Mouse (Mus musculus): ENCODE measurements around the gene Tlx1. TPM values are rescaled to one million over a fixed set of nuclear protein-coding genes. Genes with fewer than 3 reads are reported as not detected.

Tlx1 gene
- polyA plus RNA-seq, 1 experiment from 2014 or later: 0.29 TPM

DNA sequence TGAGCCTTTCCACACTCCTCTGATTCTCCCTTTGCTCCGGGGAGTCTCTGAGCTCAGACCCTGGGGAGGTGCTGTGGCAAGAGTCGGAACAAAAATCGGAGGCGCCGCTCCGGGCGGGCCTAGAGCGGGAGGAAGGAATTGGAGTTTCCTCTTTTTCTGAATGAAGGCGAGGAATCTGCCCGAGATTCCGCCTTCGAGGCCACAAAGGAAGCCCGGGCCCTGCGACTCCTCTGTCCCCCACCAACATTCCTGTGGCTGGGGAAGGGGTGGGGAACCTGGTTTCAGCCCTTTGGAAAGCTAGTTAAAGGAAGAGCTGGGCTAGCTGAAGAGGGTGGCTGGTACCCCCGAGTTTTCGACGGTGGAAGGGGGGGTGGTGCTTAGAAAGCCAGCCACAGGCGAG, 4.0 kb downstream of the Tlx1 start:
- DNase-seq (ENCODE audit: low spot score) (no peak), ATAC-seq (ENCODE audit: insufficient read depth, low FRiP score, low TSS enrichment) (no peak)
- Histone ChIP-seq H3K27me3 (ENCODE audit: control insufficient read depth, insufficient read depth, low read length) (peaks cover 100% of the 10 kb centered on the region), H3K9ac (ENCODE audit: low read length) (no peak overlapping the region), H3K36me3 (ENCODE audit: control insufficient read depth, insufficient read depth, low read length) (no peaks in the 10 kb centered on the region), H3K9me3 (ENCODE audit: control insufficient read depth, low read length) (no peaks in the 10 kb centered on the region), H3K27ac (ENCODE audit: low read depth, low read length) (no peak overlapping the region), H3K4me2 (ENCODE audit: low read depth) (no peak overlapping the region), H3K4me3 (ENCODE audit: low read depth, low read length) (no peak overlapping the region), H3K4me1 (ENCODE audit: control insufficient read depth, insufficient read depth, low read length) (peaks cover 12% of the 10 kb centered on the region)
- under 1% methylated on average over 18 of the region's 18 CpGs for WGBS

DNA sequence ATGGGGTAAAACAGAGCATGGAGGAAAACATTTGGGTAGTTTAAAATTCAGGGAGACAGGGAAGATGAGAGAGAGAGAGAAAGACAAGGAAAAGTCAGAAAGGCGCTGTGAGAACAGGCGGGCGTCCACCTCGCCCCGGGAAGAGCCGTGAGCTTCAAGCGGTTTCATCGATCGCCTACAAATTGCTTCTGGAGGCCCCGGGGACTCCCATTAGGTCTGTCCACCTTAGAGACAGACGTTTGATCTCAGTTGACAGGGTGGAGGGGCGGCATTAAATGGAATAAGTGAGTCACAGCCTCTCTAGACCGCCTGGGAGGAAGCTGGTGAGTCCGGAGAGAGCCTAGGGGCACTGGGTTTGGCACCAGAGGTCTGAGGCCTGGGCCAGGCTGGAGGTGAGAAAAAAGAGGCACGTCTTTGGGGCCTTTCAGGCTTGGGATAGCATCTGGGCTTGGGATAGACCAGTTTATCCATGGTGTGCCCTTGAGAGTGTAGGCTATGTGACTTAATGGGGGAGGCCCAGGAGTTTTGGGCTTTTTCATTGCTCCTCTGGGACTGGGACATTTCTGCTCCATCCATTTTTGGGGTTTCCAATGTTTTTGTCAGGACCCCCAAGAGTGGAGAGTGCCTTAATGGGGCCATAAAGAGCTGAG, 4.8 kb downstream of the Tlx1 start:
- Histone ChIP-seq H3K4me3 (ENCODE audit: low read depth, low read length) (no peak overlapping the region), H3K4me1 (ENCODE audit: control insufficient read depth, insufficient read depth, low read length) (peaks cover 10% of the 10 kb centered on the region), H3K36me3 (ENCODE audit: control insufficient read depth, insufficient read depth, low read length) (no peaks in the 10 kb centered on the region), H3K4me2 (ENCODE audit: low read depth) (no peak overlapping the region), H3K9ac (ENCODE audit: low read length) (no peak overlapping the region), H3K27me3 (ENCODE audit: control insufficient read depth, insufficient read depth, low read length) (peaks cover 100% of the 10 kb centered on the region), H3K9me3 (ENCODE audit: control insufficient read depth, low read length) (no peaks in the 10 kb centered on the region), H3K27ac (ENCODE audit: low read depth, low read length) (no peak overlapping the region)
- DNase-seq (ENCODE audit: low spot score): no peak
- no peak for ATAC-seq (ENCODE audit: insufficient read depth, low FRiP score, low TSS enrichment)
- WGBS: under 1% methylated on average over 15 of the region's 15 CpGs

DNA sequence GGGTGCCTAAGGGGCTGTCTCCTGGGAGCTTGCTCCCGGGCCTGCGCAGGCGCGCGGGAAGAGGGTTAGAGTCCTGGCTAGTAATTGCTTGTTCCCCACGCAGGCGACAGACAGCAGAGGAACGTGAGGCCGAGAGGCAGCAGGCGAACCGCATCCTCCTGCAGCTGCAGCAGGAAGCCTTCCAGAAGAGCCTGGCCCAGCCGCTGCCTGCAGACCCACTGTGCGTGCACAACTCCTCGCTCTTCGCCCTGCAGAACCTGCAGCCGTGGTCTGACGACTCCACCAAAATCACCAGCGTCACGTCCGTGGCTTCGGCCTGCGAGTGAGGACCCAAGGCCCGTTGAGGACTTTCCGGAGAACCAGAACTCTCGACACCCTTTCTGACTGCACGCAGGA, 5.3 kb downstream of the Tlx1 start:
- H3K9me3 ChIP-seq (ENCODE audit: control insufficient read depth, low read length): no peaks in the 10 kb centered on the region
- no peaks in the 10 kb centered on the region for H3K36me3 ChIP-seq (ENCODE audit: control insufficient read depth, insufficient read depth, low read length)
- H3K4me2 ChIP-seq (ENCODE audit: low read depth): no peak overlapping the region
- no peak for ATAC-seq (ENCODE audit: insufficient read depth, low FRiP score, low TSS enrichment)
- WGBS: 0% methylated on average over 26 of the region's 26 CpGs
- no peak overlapping the region for H3K27ac ChIP-seq (ENCODE audit: low read depth, low read length)
- no peak overlapping the region for H3K4me3 ChIP-seq (ENCODE audit: low read depth, low read length)
- H3K4me1 ChIP-seq (ENCODE audit: control insufficient read depth, insufficient read depth, low read length): peaks cover 4% of the 10 kb centered on the region
- H3K27me3 ChIP-seq (ENCODE audit: control insufficient read depth, insufficient read depth, low read length): peaks cover 100% of the 10 kb centered on the region
- no peak for DNase-seq (ENCODE audit: low spot score)
- no peak overlapping the region; the same call in 1 of the 2 replicates for H3K9ac ChIP-seq (ENCODE audit: low read length)

GRCm38 (mm10) chr19:45156381-45156780, 5.9 kb downstream of the Tlx1 start:
- ATAC-seq (ENCODE audit: insufficient read depth, low FRiP score, low TSS enrichment) (no peak), DNase-seq (ENCODE audit: low spot score) (no peak)

GRCm38 (mm10) chr19:45158201-45158600, 7.7 kb downstream of the Tlx1 start:
- Histone ChIP-seq H3K4me3 (ENCODE audit: low read depth, low read length) (no peak overlapping the region), H3K9ac (ENCODE audit: low read length) (no peak overlapping the region), H3K36me3 (ENCODE audit: control insufficient read depth, insufficient read depth, low read length) (no peaks in the 10 kb centered on the region), H3K4me2 (ENCODE audit: low read depth) (no peak overlapping the region), H3K4me1 (ENCODE audit: control insufficient read depth, insufficient read depth, low read length) (no peaks in the 10 kb centered on the region), H3K9me3 (ENCODE audit: control insufficient read depth, low read length) (no peaks in the 10 kb centered on the region), H3K27ac (ENCODE audit: low read depth, low read length) (no peak overlapping the region), H3K27me3 (ENCODE audit: control insufficient read depth, insufficient read depth, low read length) (peaks cover 99% of the 10 kb centered on the region)
- WGBS: 4% methylated on average over 4 of the region's 4 CpGs
- no peak for ATAC-seq (ENCODE audit: insufficient read depth, low FRiP score, low TSS enrichment)
- DNase-seq (ENCODE audit: low spot score): no peak

More at GRCm38 (mm10) chr19:45156381-45156780, 5.9 kb downstream of the Tlx1 start:
- no peaks in the 10 kb centered on the region for H3K4me1 ChIP-seq (ENCODE audit: control insufficient read depth, insufficient read depth, low read length)
- H3K9me3 ChIP-seq (ENCODE audit: control insufficient read depth, low read length): no peaks in the 10 kb centered on the region
- H3K27me3 ChIP-seq (ENCODE audit: control insufficient read depth, insufficient read depth, low read length): peaks cover 99% of the 10 kb centered on the region
- no peak overlapping the region for H3K4me2 ChIP-seq (ENCODE audit: low read depth)
- H3K9ac ChIP-seq (ENCODE audit: low read length): no peak overlapping the region
- WGBS: 1% methylated on average over 5 of the region's 5 CpGs
- H3K36me3 ChIP-seq (ENCODE audit: control insufficient read depth, insufficient read depth, low read length): no peaks in the 10 kb centered on the region
- H3K27ac ChIP-seq (ENCODE audit: low read depth, low read length): no peak overlapping the region
- no peak overlapping the region for H3K4me3 ChIP-seq (ENCODE audit: low read depth, low read length)

DNA sequence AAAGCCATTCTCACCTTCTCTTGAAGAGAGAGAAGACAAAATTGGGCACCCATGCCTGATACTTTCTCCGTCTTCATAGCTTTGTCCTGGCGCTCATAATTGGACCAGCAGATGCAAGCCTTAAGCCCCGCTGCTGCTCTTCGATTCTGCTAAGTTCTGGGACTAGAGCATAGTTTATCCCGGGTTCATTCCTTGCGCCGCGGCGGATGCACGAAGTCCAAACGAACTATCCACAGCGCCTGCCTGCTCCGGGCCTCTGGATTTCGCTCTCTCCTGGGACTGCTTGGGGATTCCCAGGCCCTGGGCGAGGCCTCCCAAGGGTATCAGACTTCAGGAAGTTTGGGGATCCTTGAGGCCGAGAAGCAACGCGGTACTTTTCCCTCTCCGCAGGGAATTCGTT, 8.4 kb downstream of the Tlx1 start:
- Histone ChIP-seq H3K27me3 (ENCODE audit: control insufficient read depth, insufficient read depth, low read length) (peaks cover 99% of the 10 kb centered on the region), H3K36me3 (ENCODE audit: control insufficient read depth, insufficient read depth, low read length) (no peaks in the 10 kb centered on the region), H3K4me3 (ENCODE audit: low read depth, low read length) (no peak overlapping the region), H3K9ac (ENCODE audit: low read length) (no peak overlapping the region), H3K4me1 (ENCODE audit: control insufficient read depth, insufficient read depth, low read length) (no peaks in the 10 kb centered on the region), H3K4me2 (ENCODE audit: low read depth) (no peak overlapping the region), H3K27ac (ENCODE audit: low read depth, low read length) (no peak overlapping the region), H3K9me3 (ENCODE audit: control insufficient read depth, low read length) (no peaks in the 10 kb centered on the region)
- DNase-seq (ENCODE audit: low spot score) (no peak), ATAC-seq (ENCODE audit: insufficient read depth, low FRiP score, low TSS enrichment) (no peak)
- WGBS: under 1% methylated on average over 20 of the region's 20 CpGs

- no peaks in the 10 kb centered on the region for H3K4me1 ChIP-seq (ENCODE audit: control insufficient read depth, insufficient read depth, low read length)
- H3K27me3 ChIP-seq (ENCODE audit: control insufficient read depth, insufficient read depth, low read length): peaks cover 99% of the 10 kb centered on the region
- H3K9ac ChIP-seq (ENCODE audit: low read length): no peak overlapping the region
- under 1% methylated on average over 5 of the region's 5 CpGs for WGBS
- H3K4me3 ChIP-seq (ENCODE audit: low read depth, low read length): no peak overlapping the region
- no peaks in the 10 kb centered on the region for H3K9me3 ChIP-seq (ENCODE audit: control insufficient read depth, low read length)
- DNase-seq (ENCODE audit: low spot score) (no peak), ATAC-seq (ENCODE audit: insufficient read depth, low FRiP score, low TSS enrichment) (no peak)
- no peak overlapping the region for H3K4me2 ChIP-seq (ENCODE audit: low read depth)
- H3K27ac ChIP-seq (ENCODE audit: low read depth, low read length): no peak overlapping the region
- H3K36me3 ChIP-seq (ENCODE audit: control insufficient read depth, insufficient read depth, low read length): no peaks in the 10 kb centered on the region
Measured at GRCm38 (mm10) chr19:45159491-45159890, 9.0 kb downstream of the Tlx1 start.

GRCm38 (mm10) chr19:45159991-45160390, 9.5 kb downstream of the Tlx1 start:
- H3K4me3 ChIP-seq (ENCODE audit: low read depth, low read length): no peak overlapping the region
- H3K27ac ChIP-seq (ENCODE audit: low read depth, low read length): no peak overlapping the region
- H3K36me3 ChIP-seq (ENCODE audit: control insufficient read depth, insufficient read depth, low read length): no peaks in the 10 kb centered on the region
- no peak overlapping the region for H3K9ac ChIP-seq (ENCODE audit: low read length)
- H3K4me2 ChIP-seq (ENCODE audit: low read depth): no peak overlapping the region
- no peaks in the 10 kb centered on the region for H3K4me1 ChIP-seq (ENCODE audit: control insufficient read depth, insufficient read depth, low read length)
- ATAC-seq (ENCODE audit: insufficient read depth, low FRiP score, low TSS enrichment) (no peak), DNase-seq (ENCODE audit: low spot score) (no peak)
- peaks cover 99% of the 10 kb centered on the region for H3K27me3 ChIP-seq (ENCODE audit: control insufficient read depth, insufficient read depth, low read length)
- no peaks in the 10 kb centered on the region for H3K9me3 ChIP-seq (ENCODE audit: control insufficient read depth, low read length)
- WGBS: under 1% methylated on average over 5 of the region's 5 CpGs

- peaks cover 99% of the 10 kb centered on the region for H3K27me3 ChIP-seq (ENCODE audit: control insufficient read depth, insufficient read depth, low read length)
- H3K27ac ChIP-seq (ENCODE audit: low read depth, low read length): no peak overlapping the region
- H3K4me3 ChIP-seq (ENCODE audit: low read depth, low read length): no peak overlapping the region
- H3K9me3 ChIP-seq (ENCODE audit: control insufficient read depth, low read length): no peaks in the 10 kb centered on the region
- ATAC-seq (ENCODE audit: insufficient read depth, low FRiP score, low TSS enrichment) (no peak), DNase-seq (ENCODE audit: low spot score) (no peak)
- no peaks in the 10 kb centered on the region for H3K4me1 ChIP-seq (ENCODE audit: control insufficient read depth, insufficient read depth, low read length)
- 0% methylated on average over 5 of the region's 5 CpGs for WGBS
- H3K36me3 ChIP-seq (ENCODE audit: control insufficient read depth, insufficient read depth, low read length): no peaks in the 10 kb centered on the region
- H3K9ac ChIP-seq (ENCODE audit: low read length): no peak overlapping the region
- H3K4me2 ChIP-seq (ENCODE audit: low read depth): no peak overlapping the region
Measured at GRCm38 (mm10) chr19:45160523-45160922, 10.0 kb downstream of the Tlx1 start.

Data from neural tube, embryonic 11.5 days (tissue).